Mouse (Mus musculus) lung, adult 2 months (tissue): ENCODE measurements around the gene Casd1.

Experiments used
- CTCF ChIP-seq: fragments of 200-500 bp; IDR thresholded peaks from 2 replicates; pipeline ENCODE4 v1.5.1; 2011; ENCODE audit warnings: mild to moderate bottlenecking, low read length, control low read depth; ENCODE audit not compliant: insufficient read depth
- POLR2A ChIP-seq: fragments of 200-500 bp; IDR thresholded peaks from 2 replicates; pipeline ENCODE4 v1.6.1; 2011; ENCODE audit warnings: low read depth, mild to moderate bottlenecking, control low read depth, low read length, borderline replicate concordance; ENCODE audit errors: extremely low read depth

DNA sequence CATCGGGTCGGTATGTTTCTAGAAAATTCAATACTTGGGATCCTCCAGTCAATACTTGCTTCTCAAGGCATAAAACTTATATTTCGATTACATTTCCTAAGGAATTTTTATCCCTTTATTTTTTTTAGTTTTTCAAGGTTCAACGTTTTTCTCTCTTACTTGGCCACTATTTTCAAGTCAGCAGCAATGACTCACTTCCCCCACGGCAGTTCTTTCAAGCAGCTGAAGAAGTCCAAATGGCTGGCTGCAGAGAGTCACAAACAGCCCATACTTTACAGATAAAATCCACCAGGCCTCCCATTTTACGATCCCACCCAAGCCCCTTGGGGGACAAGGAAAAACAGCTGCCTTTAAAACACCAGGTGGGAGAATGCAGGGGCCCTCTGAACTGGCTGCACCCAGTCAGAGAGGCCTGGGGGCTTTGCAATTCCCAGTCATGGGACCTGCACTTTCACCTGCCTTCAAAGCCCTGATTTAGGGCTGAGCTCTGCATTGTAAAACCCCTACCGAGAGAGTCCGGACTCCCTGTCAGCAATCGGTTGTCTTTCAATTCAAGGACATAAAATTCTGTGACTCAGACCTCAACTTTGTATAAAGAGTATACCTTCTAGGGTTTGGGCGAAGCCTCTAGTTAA lies 84.2 kb downstream of the Casd1 start:
- TF ChIP-seq CTCF (no peak), POLR2A (no peak)
